Mouse (Mus musculus) G1E (cell line): ENCODE results near the gene Slc51a. TPM values are rescaled to one million over a fixed set of nuclear protein-coding genes. Genes with fewer than 3 reads are reported as not detected.
A peak's percentile ranks its signal among the peaks of the same experiment; 100 is the strongest.

Source experiments
- ATAC-seq: 2 replicates; pipeline ENCODE4 v1.8.0; 2016; ENCODE audit warnings: mild to moderate bottlenecking; ENCODE audit not compliant: insufficient number of reproducible peaks, poor library complexity, low FRiP score, severe bottlenecking; ENCODE audit errors: extremely low read depth
- DNase-seq: peaks from one replicate; pipeline ENCODE4 v3.0.0; 2012; ENCODE audit warnings: low spot score
- H3K27me3 ChIP-seq: 2 replicates; pipeline ENCODE4 v1.6.1; 2012; ENCODE audit warnings: mild to moderate bottlenecking, low read length, inconsistent platforms; ENCODE audit not compliant: insufficient read depth
- H3K36me3 ChIP-seq: replicated peaks from 2 replicates; pipeline ENCODE3; 2012; ENCODE audit warnings: mild to moderate bottlenecking, inconsistent platforms
- H3K4me1 ChIP-seq: 2 replicates; pipeline ENCODE4 v1.6.1; 2012; ENCODE audit warnings: low read depth, low read length, inconsistent platforms, mixed read lengths; ENCODE audit not compliant: insufficient read depth
- H3K4me3 ChIP-seq: 2 replicates; pipeline ENCODE4 v1.5.1; 2012; ENCODE audit warnings: low read depth, mild to moderate bottlenecking, inconsistent platforms, low read length, moderate library complexity, mixed read lengths
- H3K9me3 ChIP-seq: replicated peaks from 2 replicates; pipeline ENCODE4 v1.6.1; 2012; ENCODE audit warnings: inconsistent platforms
- CTCF ChIP-seq: IDR thresholded peaks from 2 replicates; pipeline ENCODE4 v1.5.1; 2012; ENCODE audit warnings: low read depth, low read length, inconsistent platforms, mixed read lengths
- GATA1 ChIP-seq: IDR thresholded peaks from 2 replicates; pipeline ENCODE4 v1.6.1; 2012; ENCODE audit warnings: borderline replicate concordance, low read length, inconsistent platforms, mixed read lengths
- GATA2 ChIP-seq: IDR thresholded peaks from 2 replicates; pipeline ENCODE4 v1.6.1; 2012; ENCODE audit warnings: low read depth, low read length, inconsistent platforms, borderline replicate concordance
- TAL1 ChIP-seq: conservative IDR thresholded peaks from 2 replicates; pipeline ENCODE4 v1.6.1; 2012; ENCODE audit warnings: low read depth, low read length, inconsistent platforms, mixed read lengths
- polyA plus RNA-seq: library from polyadenylated mRNA; stranded (reverse); fragments of >175 nt; gene quantifications from 2 replicates; pipeline ENCODE4 v1.2.3, GENCODE M21; 2012
- total RNA-seq, 2 experiments: library from RNA; stranded (forward) in 1 of 2; stranded (reverse) in 1 of 2; fragments of 200-1000 nt in 1 of 2; fragments of >200 nt in 1 of 2; fragmentation: Nextera tagmentation in 1 of 2; gene quantifications; 2 replicates each; pipeline ENCODE4 v1.2.3; 2014 to 2017

Gene Slc51a
- total and polyA plus RNA-seq, 3 experiments = 2.0 TPM; not detected in 2

- Histone ChIP-seq H3K27me3 (no peaks in the 10 kb centered on the region), H3K4me3 (peak overlapping the region; percentile 85), H3K36me3 (peaks cover 28% of the 10 kb centered on the region), H3K4me1 (peaks cover 59% of the 10 kb centered on the region), H3K9me3 (no peaks in the 10 kb centered on the region)
- ATAC-seq (no peak), DNase-seq (peak; percentile 43)
- no peak for TF ChIP-seq GATA2
- no peak for TF ChIP-seq CTCF
- TF ChIP-seq TAL1 = no peak
- no peak for TF ChIP-seq GATA1
Observed at GRCm38 (mm10) chr16:32431047-32431591, 56.6 kb downstream of the Slc51a start.

DNA sequence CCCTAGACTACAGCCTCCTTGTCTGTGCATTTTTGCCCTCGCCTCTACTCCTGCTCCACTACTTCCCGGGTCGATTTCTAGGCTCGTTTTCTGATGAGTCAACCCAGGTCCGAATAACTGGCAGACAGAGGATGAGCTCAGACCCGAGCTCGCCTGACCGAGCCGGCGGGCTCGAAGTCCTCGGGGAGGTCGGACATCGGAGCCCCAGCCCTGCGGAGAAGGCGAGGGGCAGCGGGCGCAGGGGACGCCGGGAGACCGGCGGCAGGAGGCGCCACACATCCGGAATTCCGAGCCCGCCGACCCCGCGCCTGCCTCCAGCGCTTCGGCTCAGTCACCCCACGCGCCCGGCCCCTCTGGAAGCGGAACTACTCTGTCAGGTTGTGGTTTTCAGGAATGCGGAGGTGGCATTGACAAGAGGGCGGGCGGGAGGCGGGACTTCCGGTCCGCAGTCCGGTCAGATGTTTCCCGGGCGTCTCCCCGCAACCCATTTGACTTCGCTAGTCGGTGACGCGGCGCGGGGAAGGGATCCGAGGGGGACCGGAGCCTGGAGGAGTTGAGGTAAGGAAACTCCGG, 57.1 kb downstream of the Slc51a start, which contains the start of gene Pcyt1a:
Gene Pcyt1a (plus strand): TSS at position 448 of the 573 bp plus-strand sequence.
- Histone ChIP-seq H3K36me3 (peaks cover 23% of the 10 kb centered on the region), H3K9me3 (no peaks in the 10 kb centered on the region), H3K4me1 (peaks cover 54% of the 10 kb centered on the region), H3K27me3 (no peaks in the 10 kb centered on the region), H3K4me3 (peak within 1 kb of the TSS; percentile 85)
- TF ChIP-seq GATA1 = no peak
- no peak for TF ChIP-seq TAL1
- DNase-seq = peak; percentile 74
- peak; percentile 71 for ATAC-seq

DNA sequence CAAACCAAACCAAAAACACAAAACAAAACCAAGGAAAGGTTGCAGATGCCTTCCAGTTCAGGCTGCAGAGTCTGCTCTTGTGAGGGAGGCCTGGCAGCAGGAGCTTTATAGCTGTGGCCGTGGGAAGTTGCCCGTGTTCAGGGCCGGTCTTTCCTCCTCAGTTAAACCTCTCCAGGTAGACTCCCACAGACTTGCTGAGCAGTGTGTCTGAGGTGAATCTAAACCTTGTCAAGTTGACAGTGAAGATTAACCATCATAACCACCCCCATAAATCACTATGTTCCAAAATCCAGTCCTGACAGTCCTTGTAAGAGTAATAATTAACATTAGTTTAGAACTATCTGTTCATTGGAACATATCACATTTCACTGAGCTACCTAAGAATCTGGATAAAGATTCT, 60.2 kb downstream of the Slc51a start:
- Histone ChIP-seq H3K27me3 (no peaks in the 10 kb centered on the region), H3K4me1 (peaks cover 33% of the 10 kb centered on the region), H3K36me3 (peaks cover 18% of the 10 kb centered on the region), H3K4me3 (no peak overlapping the region), H3K9me3 (no peaks in the 10 kb centered on the region)
- no peak for ATAC-seq
- DNase-seq = no peak
- TF ChIP-seq GATA2 = no peak
- TF ChIP-seq GATA1 = no peak

Other genes starting within 250 kb of the Slc51a start
- gene Fbxo45, start 240.7 kb downstream of the Slc51a start, total RNA-seq (2014; fragmentation: Nextera tagmentation) = 15.7 and 18.8 TPM in 2 replicates
- 25.6 and 29.8 TPM in 2 replicates for gene Fbxo45, start 240.7 kb downstream of the Slc51a start, total RNA-seq (2017)
- gene Fbxo45, start 240.7 kb downstream of the Slc51a start, polyA plus RNA-seq = 5.9 and 6.1 TPM in 2 replicates
- gene Wdr53, start 240.7 kb downstream of the Slc51a start, total RNA-seq (2014; fragmentation: Nextera tagmentation) = 9.9 and 15.4 TPM in 2 replicates
- gene Wdr53, start 240.7 kb downstream of the Slc51a start, total RNA-seq (2017) = 24.9 and 26.3 TPM in 2 replicates
- gene Wdr53, start 240.7 kb downstream of the Slc51a start, polyA plus RNA-seq = 13.5 and 14.2 TPM in 2 replicates
- gene Smco1, start 216.4 kb downstream of the Slc51a start, total RNA-seq (2014; fragmentation: Nextera tagmentation) = not detected in 2 replicates
- 0.23 TPM in 1 of 2 replicates, not detected in the other for gene Smco1, start 216.4 kb downstream of the Slc51a start, total RNA-seq (2017)
- gene Smco1, start 216.4 kb downstream of the Slc51a start, polyA plus RNA-seq = not detected in 2 replicates
- gene Rnf168, start 210.4 kb downstream of the Slc51a start, total RNA-seq (2014; fragmentation: Nextera tagmentation) = 18.8 and 27.8 TPM in 2 replicates
- 48.3 and 55.3 TPM in 2 replicates for gene Rnf168, start 210.4 kb downstream of the Slc51a start, total RNA-seq (2017)
- 10.5 and 11.6 TPM in 2 replicates for gene Rnf168, start 210.4 kb downstream of the Slc51a start, polyA plus RNA-seq
- 86.3 and 126 TPM in 2 replicates for gene Ubxn7, start 155.6 kb downstream of the Slc51a start, total RNA-seq (2014; fragmentation: Nextera tagmentation)
- 27.3 and 32.6 TPM in 2 replicates for gene Ubxn7, start 155.6 kb downstream of the Slc51a start, total RNA-seq (2017)
- 3.9 and 5.0 TPM in 2 replicates for gene Ubxn7, start 155.6 kb downstream of the Slc51a start, polyA plus RNA-seq
- gene Tm4sf19, start 87.4 kb downstream of the Slc51a start, total RNA-seq (2014; fragmentation: Nextera tagmentation) = not detected in 2 replicates
- 0.12 and 0.60 TPM in 2 replicates for gene Tm4sf19, start 87.4 kb downstream of the Slc51a start, total RNA-seq (2017)
- gene Tm4sf19, start 87.4 kb downstream of the Slc51a start, polyA plus RNA-seq = not detected in 2 replicates
- 9.7 and 10.8 TPM in 2 replicates for gene Tctex1d2, start 68.2 kb downstream of the Slc51a start, total RNA-seq (2014; fragmentation: Nextera tagmentation)
- gene Tctex1d2, start 68.2 kb downstream of the Slc51a start, total RNA-seq (2017) = 33.9 and 35.2 TPM in 2 replicates
- 0.21 and 0.39 TPM in 2 replicates for gene Tctex1d2, start 68.2 kb downstream of the Slc51a start, polyA plus RNA-seq
- 62.7 and 101 TPM in 2 replicates for gene Pcyt1a, start 57.0 kb downstream of the Slc51a start, total RNA-seq (2014; fragmentation: Nextera tagmentation)
- gene Pcyt1a, start 57.0 kb downstream of the Slc51a start, total RNA-seq (2017) = 101 and 104 TPM in 2 replicates
- gene Pcyt1a, start 57.0 kb downstream of the Slc51a start, polyA plus RNA-seq = 47.0 and 50.2 TPM in 2 replicates
- gene Zdhhc19, start 8.4 kb upstream of the Slc51a start, total RNA-seq (2014; fragmentation: Nextera tagmentation) = not detected in 2 replicates
- gene Zdhhc19, start 8.4 kb upstream of the Slc51a start, total RNA-seq (2017) = 0.23 TPM in 1 of 2 replicates, not detected in the other
- not detected in 2 replicates for gene Zdhhc19, start 8.4 kb upstream of the Slc51a start, polyA plus RNA-seq
- 418 and 507 TPM in 2 replicates for gene Tfrc, start 121.0 kb upstream of the Slc51a start, total RNA-seq (2014; fragmentation: Nextera tagmentation)
- gene Tfrc, start 121.0 kb upstream of the Slc51a start, total RNA-seq (2017) = 571 and 620 TPM in 2 replicates
- 3.9 and 14.2 TPM in 2 replicates for gene Tfrc, start 121.0 kb upstream of the Slc51a start, polyA plus RNA-seq
- 27.3 and 31.5 TPM in 2 replicates for gene Tnk2, start 156.0 kb upstream of the Slc51a start, total RNA-seq (2014; fragmentation: Nextera tagmentation)
- 11.8 and 13.4 TPM in 2 replicates for gene Tnk2, start 156.0 kb upstream of the Slc51a start, total RNA-seq (2017)
- 197 and 236 TPM in 2 replicates for gene Tnk2, start 156.0 kb upstream of the Slc51a start, polyA plus RNA-seq
- gene Muc4, start 248.0 kb upstream of the Slc51a start, total RNA-seq (2014; fragmentation: Nextera tagmentation) = not detected in 2 replicates
- gene Muc4, start 248.0 kb upstream of the Slc51a start, total RNA-seq (2017) = 0.11 and 0.17 TPM in 2 replicates
- gene Muc4, start 248.0 kb upstream of the Slc51a start, polyA plus RNA-seq = not detected in 2 replicates